Mouse (Mus musculus) liver, adult (tissue): ENCODE data around the gene Krt78.

ENCODE experiments used
- GATA4 ChIP-seq: IDR thresholded peaks from 2 replicates; pipeline ENCODE4 v1.6.1; 2014; ENCODE audit warnings: mild to moderate bottlenecking, low read length; ENCODE audit not compliant: insufficient replicate concordance

Gene Krt78

DNA sequence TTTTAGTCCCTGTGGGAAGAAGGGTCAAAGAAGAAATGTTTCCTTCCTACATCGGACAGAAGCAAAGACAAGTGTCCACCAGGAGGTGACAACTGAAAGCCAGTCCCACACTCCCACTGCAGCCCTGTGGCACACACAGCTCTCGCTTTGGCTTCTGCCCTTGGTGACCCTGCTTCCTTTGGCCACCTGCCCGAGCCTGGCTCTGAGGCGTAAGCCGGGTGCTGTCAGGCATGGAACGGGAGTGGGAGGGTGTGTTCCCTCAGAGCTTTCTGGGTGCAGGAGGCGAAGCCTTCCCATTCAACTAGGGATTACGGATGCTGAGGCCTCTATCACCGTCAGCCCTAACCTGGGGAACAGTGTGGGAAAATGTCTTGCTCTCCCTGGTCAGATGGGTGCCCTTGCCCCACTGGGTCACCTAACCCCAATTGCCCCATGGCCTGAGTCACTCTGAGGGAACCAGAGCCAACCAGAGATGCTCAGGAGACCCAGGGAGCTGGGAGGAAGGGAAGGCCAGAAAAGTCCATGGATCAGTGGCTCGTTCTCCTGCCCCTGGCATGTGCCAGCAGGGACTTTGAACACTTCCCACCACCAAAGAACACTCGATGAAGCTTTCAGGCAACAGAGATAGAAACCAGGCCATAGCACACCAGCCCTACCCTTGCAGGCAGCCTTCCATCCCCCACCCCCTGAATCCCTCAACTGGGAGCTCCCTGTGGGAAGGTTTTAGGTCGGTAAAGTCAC lies 26.6 kb downstream of the Krt78 start:
- no peak for TF ChIP-seq GATA4

DNA sequence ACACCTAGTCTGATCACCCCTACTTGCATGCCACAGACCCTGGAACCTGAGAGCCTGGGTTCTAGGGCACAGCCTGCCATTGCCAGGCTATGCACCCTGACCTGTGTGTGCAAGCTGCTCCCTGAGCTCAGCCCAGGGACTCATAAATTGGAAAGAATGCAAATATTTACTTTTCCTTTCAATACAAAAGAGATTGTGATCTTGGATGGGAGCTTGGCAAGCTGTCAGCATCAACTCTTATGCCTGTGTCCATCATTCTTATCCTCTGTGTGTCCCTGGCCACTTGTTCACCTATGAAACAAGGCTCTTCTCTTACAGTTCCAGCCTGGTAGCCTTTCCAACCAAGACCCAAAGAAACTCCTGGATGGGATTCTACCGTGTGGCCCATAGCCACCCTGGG lies 29.0 kb downstream of the Krt78 start:
- TF ChIP-seq GATA4: peak; percentile 39; the same call in 1 of the 2 replicates

DNA sequence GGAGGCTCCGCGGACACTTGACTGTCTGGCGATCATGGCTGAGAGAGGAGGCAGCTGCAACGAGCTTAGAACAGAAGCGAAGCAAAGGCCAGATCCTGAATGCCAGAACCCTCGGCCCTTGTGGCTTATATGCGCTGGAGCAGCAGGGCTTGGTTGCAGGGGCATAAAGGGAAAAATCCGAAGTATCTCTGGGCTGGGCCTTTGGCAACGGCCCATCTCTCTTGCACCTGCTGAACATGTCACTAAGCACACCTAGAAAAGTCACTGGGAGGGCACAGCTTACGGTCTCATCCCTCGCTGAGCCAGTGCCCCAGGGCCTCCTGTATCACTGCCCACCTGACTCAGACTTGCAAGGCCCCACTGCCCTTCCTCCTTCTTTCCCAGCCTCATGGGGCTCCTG lies 29.5 kb downstream of the Krt78 start, which contains the start of gene Krt4:
Gene Krt4 (minus strand): TSS at position 101 of the 400 bp plus-strand sequence.
- no peak for TF ChIP-seq GATA4

DNA sequence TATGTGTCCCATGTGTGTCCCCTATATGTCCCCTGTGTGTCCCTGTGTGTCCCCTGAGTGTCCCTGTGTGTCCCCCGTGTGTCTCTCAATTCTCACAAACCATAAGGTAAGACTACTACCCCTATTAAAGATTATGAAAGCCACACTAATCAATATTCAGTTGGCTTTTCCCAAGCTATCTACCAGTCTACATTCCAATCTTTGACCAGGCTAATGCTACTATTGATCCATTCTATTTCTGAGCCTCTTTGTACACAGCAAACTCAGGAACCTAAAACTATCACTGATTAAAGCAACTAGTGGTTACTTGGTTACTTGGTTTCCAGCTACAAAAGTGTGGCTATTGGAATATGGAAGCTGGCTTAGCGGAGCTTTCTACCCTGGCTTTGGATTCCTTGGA lies 31.8 kb downstream of the Krt78 start:
- peak; percentile 31; the same call in 1 of the 2 replicates for TF ChIP-seq GATA4

DNA sequence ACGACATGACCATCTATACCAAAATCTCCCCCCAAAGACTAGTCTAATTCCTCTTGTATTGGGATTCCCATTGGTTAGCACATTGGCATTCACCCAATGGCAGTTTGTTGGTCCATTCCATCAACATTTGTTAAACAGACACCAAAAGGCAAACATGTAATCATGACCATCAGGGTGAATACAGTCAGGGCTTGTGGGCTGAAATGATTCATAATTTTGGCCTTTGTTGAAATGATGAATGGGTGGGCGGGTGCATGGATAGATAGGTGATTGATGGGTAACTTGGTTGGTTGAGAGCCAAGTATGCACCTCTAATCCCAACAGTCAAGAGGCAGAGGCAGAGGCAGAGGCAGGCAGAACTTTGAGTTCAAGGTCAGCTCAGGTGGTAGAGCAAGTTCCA lies 38.0 kb downstream of the Krt78 start:
- no peak for TF ChIP-seq GATA4

DNA sequence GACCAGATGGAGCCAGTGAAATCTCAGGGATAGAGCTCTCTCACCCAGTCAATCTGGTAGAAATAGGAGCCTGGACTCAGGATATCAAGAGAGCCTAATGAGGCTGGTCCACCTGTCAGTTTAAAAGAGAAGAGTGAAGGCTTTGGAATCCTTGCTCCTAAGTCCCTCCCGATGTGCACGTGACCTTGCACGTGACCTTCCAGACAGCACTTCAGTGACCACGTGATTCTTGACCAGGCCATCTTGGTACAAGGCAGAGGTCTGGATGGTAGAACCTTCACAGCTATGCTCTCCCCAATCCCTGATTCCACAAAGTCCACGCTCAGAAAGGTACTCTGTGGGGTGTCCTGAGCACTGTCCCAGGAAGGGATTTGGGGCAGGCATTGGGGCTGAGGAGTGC lies 49.2 kb downstream of the Krt78 start:
- no peak for TF ChIP-seq GATA4

DNA sequence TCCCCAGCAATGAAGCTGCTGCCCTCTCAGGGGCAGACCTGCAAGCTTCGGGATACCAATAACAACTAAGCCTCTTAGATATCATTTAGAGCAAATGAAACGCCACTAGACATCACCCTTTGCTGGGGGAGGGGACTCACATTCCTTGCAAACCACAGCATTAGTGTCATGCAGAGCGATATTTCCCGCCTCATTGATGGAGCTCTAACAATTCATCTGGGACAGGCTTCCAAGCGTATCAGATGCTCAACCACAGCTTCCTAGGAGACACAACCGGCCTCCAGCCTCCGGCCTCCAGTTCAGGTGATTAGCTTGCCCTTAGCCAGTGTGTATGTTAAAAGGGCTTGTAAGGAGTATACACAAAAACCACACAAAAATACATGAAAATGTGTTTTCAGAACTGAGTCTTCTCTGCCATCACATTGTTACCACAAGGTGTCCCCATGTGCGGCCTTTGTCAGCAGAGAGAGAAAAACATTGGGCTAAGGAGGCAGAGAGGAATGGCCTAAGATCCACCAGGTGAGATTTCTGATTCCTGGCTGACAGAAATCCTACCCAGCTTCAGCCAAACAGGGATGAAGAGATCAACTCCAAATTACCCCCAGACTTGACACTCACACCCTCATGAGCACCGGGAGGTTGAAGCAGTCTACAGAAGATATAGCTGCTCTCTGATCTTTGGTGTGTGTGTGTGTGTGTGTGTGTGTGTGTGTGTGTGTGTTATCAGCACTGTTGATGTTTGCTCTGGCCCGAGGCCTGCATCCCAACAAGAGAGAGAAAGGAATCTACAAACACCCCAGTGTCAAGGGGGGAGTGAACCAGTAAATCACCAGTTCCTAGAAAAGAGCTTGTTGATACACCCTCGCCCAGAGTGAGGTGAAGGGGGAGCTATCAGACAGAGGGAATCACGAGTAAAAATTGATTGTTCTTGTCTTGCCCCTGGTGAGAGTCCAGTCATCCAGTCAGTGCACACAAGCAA lies 51.6 kb downstream of the Krt78 start:
- TF ChIP-seq GATA4: peak; percentile 77
